Mouse (Mus musculus): ENCODE results near the gene Trp53i13. TPM values are rescaled to one million over a fixed set of nuclear protein-coding genes. Genes with fewer than 3 reads are reported as not detected.
A peak's percentile ranks its signal among the peaks of the same experiment; 100 is the strongest.

Gene Trp53i13
- total RNA-seq, 2 experiments from 2014 or later = 12.0 to 13.7 TPM

DNA sequence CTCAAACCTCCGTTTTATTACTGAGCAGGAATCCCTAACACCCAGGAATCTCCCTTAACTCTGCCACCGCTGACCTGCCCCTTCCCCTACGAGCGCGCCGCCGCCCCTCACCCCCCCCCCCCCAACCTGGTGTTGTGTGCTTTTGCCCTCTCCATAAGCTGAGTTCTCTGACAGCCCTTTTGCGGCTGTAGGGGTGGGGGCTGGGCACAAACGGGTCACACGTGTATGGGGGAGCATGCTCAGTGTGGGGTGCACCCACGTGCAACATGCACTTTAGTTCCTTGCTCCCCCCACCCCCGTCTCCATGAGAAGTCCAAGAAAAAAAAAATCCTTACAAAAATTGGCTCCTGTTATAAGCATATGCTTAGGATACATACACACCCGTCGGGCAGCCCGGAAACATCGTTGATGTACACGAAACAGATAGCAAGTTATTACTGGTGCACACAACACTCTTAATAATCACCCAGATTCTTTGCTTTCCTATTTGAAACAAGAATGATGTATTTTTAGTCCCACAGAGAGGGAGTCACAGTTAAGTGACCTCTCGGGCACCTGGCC is 23.4 kb downstream of the Trp53i13 start:
- DNase-seq = no peak

DNA sequence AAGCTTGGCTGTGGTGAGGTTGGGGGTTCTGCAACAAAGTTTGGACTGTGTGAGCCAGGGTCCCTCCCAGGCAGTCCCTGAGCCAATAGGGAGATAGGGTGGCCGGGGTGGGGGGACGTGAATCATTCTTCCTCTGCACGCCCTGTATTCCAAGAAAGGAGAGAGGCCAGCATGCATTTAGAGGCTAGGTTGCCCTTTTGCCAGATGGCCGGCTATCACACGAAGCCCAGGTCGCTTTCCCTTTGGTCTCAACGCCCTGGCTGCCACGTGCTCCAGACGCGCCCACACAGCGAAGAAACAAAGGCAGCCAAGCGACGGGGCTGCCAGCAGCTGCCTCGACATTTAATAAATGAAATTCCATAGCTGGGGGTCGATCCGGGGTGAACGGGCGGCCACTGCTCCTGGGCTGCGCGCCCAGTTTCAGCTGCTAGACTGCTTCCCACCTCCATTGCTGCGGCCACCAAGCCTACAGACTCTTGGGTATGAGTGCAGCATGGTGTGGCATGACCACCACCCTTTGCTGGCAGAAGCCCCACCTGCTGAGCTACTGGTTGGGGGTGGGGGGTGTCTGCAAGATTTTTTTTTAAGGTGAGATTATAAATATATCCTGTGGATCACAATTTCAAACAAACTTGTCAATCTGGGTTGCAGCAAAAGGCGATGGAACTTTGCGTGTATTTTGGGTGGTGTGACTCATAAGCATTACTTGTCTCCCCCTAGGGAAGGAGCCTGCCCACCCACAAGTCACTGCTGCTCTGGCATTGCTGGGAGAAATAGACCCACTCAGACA is 24.1 kb downstream of the Trp53i13 start:
- DNase-seq = peak; percentile 84

DNA sequence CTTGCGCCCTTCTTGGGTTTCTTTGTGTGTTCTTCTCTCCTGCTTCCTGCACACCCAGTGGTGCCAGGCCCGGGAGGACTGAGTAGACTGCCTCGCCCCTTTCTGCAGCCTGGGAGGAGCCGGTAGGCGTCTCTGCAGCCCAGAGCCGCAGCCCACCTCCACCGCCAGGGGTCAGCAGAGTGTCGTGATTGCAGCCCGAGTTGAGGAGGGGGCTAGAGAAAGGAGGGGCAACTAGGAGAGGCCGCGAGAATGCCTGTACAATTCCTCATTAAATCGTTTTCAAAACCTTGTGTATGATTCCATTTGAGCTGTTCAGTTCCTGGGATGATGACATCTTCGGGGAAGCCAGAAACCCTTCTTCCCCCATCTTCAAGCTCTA is 24.7 kb downstream of the Trp53i13 start:
- DNase-seq = peak; percentile 96

DNA sequence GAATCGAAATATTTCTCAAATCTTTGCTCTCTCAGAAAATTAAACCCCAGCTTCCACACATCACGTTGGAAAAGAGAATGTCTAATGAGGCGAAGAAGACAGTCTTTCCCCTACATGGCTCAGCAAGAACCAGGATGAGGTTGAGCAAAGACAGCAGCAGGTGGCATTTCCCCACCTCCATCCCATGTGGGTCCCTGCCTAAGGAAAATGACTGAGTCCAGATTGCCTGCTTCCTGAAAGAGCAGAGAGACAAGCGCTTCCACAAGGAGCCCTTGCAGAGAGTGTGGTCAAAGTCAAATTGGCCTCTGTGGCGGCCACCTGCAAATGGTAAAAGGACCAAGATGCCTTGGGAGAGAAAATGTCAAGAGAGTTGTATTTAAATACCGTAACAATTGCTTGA is 25.3 kb downstream of the Trp53i13 start:
- no peak for DNase-seq

DNA sequence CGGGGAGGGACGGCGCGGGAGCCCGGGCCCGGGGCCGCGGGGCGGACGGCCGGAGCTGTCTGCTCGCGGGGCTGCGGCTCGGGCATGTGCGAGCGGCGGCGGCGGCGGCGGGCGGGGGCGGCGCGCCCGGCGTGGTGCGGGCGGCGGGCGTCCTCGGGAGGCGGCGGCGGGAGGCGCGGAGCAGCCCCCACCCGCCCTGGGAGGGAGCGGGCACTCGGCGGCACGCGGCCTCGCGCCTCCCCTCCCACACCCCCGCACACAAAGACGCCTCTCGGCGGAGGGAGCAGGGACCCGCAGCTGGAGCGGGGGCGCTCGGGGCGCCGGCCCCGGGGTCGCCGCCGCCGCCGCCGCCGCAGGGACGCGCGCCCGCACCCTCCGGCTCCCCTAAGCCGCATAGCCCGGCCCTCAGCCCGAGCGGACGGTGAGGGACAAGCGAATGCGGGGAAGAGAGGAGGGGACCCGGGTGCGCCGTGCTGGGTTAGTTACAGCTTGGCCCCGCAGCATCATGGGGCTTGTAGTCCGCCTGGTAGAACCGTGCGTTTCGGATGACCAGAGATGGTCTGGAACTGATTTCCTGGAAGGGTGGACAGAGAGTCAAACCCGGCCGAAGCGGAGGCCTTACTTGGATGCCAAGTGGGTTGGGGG is 26.1 kb downstream of the Trp53i13 start, which contains the start of gene Ankrd13b:
Ankrd13b (minus strand) TSS at position 88 of the 645 bp plus-strand sequence.
- peak; percentile 75 for DNase-seq

DNA sequence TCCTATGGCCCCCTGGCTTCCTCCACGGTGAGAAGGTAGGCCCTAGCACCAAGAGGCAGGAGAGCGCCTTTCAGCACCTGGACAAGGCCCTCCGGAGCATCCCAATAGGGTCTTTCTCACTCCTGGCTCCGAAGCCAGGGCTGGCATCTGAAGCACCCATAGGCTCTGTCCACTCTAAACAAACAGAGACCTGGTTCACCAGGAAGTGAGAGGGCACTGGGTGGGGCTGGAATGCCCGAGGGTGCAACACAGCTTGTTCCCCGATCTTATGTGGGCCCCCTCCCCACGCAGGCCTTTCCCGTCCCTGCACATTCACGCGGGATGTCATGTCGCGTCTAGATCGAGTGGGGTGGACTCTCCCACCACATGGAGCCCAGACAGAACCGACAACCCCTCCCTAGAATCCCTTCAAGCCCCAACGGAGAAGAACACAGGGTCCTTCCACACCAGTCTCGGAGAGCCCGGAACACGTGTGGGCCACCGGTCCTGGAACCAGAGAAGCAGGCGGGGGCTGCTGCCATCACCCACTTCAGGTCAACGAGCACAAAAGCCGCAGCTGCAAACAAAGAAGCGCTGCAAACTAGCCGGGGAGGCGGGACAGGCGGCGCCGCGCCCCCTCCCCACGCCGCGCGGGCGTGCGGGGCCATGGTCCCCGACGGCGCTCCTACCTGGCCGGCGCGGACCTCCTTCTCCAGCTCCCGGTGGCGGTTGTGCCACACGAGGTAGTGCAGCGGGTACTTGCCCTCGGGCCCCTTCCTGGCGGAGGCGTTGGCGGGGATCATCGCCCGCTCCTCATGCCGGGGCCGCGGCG is 26.8 kb downstream of the Trp53i13 start:
- no peak for DNase-seq

DNA sequence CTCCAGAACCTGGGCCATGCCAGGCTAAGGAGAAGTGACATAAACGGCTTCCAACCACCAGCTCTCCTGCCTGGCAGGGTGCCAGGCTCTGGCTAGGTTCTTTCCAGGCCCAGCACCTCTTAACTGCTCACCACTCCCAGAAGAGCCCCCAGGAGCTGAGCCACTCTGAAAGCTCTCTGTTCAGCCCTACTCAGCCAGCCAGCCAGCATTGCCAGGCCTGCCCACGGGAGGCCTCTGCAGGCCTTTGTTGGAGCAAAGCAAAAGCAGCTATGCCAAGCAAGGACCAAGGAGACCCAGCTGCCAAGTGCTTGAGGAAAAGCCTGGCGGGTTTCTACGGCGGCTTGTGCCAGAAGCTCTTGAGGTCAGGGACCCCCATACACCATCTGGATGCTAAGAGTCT is 29.0 kb downstream of the Trp53i13 start:
- DNase-seq = no peak

DNA sequence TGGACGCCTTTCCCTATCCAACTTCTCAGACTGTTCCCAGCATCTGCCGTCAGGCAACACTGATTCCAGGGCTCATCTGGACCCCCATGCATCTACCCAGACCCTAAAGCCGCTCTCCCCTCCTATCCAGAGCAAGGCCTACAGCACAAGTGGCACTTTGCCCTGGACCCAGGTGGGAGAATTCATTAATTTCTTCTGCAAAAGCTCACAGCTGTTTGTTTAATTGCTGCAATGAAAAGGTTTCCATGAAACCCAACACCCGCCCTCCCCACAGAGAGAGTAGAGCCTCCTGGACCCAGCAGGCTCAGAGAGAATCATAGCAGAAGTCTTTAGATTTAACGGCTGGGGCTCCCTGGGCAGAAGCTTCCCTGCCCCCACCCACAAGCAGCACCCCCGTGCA is 30.6 kb downstream of the Trp53i13 start:
- no peak for DNase-seq

DNA sequence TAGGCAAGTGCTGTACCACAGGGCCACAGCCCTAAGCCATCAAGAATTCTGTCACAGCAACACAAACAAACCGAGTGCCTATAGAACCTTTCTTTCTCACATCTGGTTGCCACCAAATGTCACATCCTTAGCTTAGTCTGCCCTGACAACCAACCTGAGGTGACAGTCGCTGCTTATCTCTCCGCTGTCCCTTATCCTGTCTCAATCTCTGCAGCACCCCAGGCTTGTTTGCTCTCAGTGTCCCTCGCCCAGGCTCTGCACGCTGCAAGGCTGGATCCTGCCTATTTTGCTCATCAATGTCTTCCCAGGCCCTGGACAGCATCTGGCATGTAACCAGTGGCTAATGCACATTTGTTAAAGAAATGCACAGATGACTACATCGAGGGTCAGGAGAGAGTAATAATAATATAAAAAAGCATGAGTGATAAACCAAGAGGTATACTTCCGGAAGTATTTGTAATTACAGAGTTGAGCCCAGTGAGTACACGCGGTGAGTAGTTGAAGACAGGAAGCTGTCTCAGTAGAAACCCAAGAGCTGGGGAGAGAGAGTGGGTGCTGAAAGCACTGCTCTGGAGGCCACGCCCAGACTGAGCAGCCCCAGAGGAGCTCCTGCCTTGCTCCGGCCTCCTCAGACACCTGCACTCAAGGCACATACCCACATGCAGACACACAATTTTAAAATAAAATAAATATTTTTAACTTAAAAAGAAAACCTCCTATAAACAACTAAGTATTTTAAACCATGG is 32.1 kb downstream of the Trp53i13 start:
- no peak for DNase-seq

DNA sequence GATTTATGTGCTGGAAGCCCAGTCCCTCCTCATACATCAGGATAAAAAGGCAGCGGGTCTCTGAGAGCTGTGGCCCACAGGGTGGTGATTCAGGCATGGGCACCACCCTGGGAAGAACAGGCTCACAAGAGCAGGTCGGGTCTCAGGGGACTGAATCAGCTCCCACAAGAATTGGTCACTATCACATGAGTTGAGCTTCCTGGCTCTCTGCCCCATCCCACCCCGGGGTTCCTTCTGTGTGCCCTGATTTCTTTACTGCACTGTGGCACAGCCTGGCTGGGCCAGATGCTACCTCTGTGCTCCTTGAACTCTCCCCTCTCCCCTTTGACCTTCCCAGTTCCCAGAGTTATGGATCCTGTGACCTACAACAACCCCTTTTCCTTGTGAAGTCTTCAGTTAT is 32.7 kb downstream of the Trp53i13 start:
- DNase-seq = no peak

DNA sequence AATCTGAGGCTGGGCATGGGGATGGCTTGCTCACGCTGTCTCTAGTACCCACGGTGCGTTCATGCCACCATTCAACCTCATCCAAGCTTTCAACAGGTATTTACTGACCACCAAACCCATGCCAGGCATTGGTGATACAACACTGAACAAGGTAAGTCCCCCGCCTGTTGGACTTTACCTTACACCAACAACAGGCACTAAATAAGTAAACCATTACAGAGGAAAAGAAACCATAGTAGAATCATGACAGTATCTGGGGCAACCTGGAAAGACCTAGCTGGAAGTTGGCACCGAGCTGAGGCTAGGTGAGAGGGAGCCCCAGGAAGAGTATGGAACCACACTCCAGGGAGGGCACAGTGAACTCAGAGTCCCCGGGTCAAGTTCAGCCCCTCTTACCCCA is 38.9 kb downstream of the Trp53i13 start:
- DNase-seq = no peak

DNA sequence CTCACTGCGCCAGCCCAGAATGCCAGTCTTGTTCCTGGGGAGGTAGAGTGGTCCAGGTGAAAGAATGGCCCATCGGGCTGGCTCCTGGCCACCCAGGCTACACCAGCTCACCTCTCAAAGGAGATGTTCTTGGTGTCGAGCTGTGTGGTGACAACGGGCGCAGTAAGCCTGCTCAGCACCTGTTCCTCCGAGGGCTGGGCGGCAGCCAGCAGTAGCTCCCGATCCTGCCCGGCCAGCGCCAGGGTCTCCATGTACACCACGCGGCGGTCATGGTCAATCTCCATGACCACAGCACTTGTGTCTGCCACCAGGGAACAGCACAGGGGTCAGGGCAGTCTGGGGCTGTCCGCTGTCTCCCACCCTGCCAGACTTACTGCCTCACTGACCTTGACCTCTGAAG is 39.6 kb downstream of the Trp53i13 start:
- DNase-seq = no peak

DNA sequence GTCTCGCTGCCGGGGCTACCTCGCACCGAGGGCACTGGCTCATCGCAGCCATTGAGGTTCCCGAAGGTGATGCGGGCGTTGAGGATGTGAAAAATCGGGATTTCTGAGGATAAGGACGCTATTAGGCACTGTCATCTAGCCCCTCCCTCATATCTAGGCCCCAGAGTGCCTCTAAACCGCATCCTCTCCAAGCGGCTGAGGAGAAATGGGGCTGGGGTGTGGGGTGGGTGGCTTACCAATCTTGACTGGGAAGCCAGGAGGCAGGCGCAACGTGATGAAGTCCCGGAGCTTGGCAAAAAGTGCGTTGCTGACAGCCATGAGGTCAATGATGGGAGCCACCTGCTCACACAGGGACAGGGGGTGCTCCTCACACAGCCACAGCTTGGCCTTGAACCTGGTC is 43.0 kb downstream of the Trp53i13 start:
- no peak for DNase-seq

DNA sequence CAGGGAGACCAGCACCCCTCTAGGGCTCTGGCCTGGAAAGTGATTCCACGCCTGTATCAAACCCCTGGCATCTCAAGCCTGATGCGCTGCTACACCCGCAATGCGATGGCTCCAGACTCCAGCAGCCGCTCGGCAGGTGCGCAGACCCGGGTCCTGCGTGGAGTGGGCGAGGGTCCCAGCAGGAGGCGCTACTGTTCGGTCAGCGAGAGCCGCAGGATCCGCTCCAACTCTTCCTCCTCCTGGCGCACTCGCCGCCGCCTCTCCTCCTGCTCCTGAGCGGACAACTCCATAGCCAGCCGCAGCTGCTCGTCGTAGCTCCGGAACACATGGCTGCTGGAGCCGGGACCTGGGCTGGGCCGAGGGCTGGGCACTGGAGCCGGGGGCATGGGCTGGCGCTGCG is 44.4 kb downstream of the Trp53i13 start:
- no peak for DNase-seq

DNA sequence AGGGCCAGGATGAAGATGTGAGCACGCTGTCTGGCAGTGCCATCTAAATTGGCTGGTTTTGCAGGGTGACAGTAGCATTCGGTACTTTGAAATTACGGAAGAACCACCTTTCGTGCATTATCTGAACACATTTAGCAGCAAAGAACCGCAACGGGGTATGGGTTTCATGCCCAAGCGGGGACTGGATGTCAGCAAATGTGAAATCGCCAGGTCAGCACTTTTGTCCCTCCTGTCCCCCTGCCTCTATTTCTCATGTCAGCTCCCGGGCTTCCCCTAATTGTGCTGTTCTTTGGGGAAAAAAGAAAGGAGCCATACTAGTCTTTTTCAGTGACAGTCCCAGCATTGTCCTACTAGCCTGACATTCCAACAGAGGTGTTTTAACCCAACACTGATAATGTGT is 47.4 kb downstream of the Trp53i13 start:
- no peak for DNase-seq

DNA sequence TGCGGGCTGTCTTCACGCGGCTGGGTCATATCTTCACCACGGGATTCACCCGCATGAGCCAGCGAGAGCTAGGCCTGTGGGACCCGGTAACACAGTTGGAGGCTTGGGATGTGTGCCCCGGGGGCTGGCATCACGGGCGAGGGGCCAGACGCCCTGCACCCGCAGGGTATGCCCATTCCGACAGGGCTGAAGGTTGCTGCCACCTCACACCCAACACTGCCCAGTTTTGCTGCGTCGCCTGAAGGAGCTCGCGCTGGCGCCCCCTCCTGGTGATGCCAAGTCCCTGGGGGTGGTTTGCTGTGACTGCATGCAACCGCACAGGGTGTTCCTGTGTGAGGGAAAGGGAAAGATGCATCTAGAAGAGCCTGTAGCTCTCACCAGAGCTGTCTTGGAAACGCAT is 48.0 kb downstream of the Trp53i13 start:
- DNase-seq = peak; percentile 85

DNA sequence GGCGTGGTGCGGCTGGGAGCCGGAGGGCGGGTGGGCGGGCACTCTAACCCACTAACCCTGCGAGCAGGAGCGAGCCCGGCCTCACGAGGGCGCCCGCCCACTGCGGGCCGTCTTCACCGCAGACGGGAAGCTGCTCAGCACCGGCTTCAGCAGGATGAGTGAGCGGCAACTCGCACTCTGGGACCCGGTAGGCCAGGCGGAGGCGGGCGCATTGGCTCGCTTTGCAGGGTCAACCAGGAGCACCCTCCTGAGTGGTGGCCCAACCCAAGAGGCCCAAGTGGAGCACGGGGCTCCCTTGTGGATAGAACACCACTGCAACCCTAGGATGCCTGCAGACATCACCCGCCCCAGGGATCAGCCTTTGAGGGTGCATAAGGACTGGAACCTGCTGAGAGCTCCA is 48.6 kb downstream of the Trp53i13 start:
- peak; percentile 82 for DNase-seq

DNA sequence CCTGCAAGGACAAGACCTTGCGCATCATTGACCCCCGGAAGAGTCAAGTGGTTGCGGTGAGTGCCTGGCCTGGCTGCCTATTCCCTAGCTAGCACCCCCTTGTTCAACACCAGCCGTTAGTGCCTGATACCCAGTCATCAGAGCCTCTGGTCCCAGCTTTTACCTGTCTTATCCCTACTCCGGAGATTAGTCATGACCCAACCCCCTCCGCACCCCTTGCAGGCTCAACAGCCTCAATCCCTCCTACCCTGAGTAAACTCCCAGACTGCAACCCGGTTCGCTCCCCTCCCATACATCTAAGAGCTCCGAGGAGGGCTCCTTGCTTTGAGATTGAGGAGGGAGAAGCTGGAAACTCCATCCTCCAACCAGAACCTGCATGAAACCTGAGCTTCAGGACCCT is 49.2 kb downstream of the Trp53i13 start:
- DNase-seq = no peak

DNA sequence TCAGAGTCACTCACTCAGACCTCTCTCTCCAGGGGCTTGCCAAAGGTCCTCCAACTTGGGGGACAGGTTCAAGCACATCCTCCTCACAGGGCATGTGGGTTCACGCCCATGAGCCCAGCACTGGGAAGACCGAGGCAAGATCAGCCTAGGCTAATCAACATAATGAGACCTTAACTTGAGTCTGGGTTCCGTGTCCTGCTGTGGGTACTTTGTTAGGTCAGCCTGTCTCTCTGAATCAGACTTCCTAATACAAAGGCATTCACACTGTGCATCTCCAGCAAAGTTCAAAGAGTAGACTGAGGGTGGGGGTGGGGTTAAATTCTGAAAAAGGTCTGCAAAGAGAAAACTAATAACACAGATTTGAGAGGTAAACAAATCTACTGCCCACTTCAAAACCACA is 50.7 kb downstream of the Trp53i13 start:
- no peak for DNase-seq

DNA sequence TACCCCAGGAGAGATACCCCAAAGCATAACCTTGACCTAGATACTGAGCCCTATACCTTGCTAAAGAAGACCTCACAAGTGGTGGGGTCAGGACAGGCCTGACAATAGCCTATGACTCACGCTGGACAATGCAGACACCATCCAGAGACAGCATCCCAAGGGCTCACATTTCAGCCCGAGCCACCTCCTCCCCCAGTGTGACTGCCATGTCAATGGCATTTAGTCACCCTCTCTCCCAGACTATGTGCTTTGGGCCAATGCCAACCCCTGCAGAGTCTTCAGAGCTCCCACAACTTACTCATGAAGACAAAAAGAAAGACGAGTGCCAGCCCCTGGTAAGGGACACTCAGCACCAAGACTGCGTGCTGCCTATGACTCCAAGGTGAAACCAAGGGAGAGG is 51.1 kb downstream of the Trp53i13 start:
- peak; percentile 77 for DNase-seq

DNA sequence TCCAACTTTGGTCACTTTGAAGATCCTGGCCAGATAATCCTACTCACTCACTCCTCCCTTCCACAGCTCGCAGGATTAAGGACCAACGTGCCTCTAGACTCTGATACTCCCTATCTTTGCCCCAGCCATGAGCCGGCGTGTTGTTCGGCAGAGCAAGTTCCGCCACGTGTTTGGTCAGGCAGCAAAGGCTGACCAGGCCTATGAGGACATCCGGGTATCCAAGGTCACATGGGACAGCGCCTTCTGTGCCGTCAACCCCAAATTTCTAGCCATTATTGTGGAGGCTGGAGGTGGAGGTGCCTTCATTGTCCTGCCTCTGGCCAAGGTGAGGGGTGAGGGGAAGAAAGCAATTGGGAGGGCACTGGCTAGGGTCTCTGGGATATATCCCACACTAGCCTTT is 52.0 kb downstream of the Trp53i13 start:
- peak; percentile 38 for DNase-seq

DNA sequence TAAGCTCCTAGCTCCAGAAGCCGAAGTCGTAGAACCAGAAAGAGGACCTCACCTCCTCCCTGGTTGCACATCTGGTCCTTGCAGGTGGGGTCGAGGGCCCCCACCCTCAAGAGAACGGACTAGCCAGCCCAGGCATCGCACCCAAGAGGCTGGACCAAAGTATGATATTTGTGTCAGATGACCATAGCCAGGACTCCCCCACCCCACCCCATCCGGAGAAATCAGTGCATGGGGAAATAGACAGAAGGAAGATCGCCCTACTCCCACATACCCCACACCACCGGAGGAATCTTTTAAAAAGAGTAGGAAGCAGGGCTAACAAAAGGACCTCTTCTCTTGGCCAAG is 52.7 kb downstream of the Trp53i13 start:
- no peak for DNase-seq

Data from heart, postnatal 4 days (tissue).